Mouse (Mus musculus): ENCODE measurements around the gene Acyp1. TPM values are rescaled to one million over a fixed set of nuclear protein-coding genes. Genes with fewer than 3 reads are reported as not detected.

Gene Acyp1
- polyA plus RNA-seq, 1 experiment from 2014 or later, result 50.3 TPM

GRCm38 (mm10) chr12:85227876-85228599 lies 60.2 kb downstream of the Acyp1 start:
- Histone ChIP-seq H3K4me3 (ENCODE audit: low read depth, low read length) (no peak overlapping the region), H3K9me3 (ENCODE audit: control insufficient read depth) (no peaks in the 10 kb centered on the region), H3K4me1 (replicated peaks; ENCODE audit: control insufficient read depth, insufficient read depth, low read length) (no peaks in the 10 kb centered on the region), H3K4me2 (replicated peaks; ENCODE audit: low read depth) (no peak overlapping the region), H3K36me3 (ENCODE audit: control insufficient read depth, insufficient read depth) (peaks cover 41% of the 10 kb centered on the region), H3K27ac (ENCODE audit: low read depth, low read length) (no peak overlapping the region), H3K9ac (ENCODE audit: low read depth, low read length) (no peak overlapping the region), H3K27me3 (replicated peaks; ENCODE audit: control insufficient read depth, insufficient read depth, low read length) (no peaks in the 10 kb centered on the region)
- WGBS, result 68% methylated on average over 15 of the region's 15 CpGs
- ATAC-seq, result no peak
- TF ChIP-seq CTCF (IDR thresholded peaks at IDR 0.05; ENCODE audit: low read depth), result no peak

GRCm38 (mm10) chr12:85227227-85227626 lies 61.0 kb downstream of the Acyp1 start:
- no peak overlapping the region for H3K4me2 ChIP-seq (replicated peaks; ENCODE audit: low read depth)
- H3K27me3 ChIP-seq (replicated peaks; ENCODE audit: control insufficient read depth, insufficient read depth, low read length), result no peaks in the 10 kb centered on the region
- no peaks in the 10 kb centered on the region for H3K4me1 ChIP-seq (replicated peaks; ENCODE audit: control insufficient read depth, insufficient read depth, low read length)
- H3K9me3 ChIP-seq (ENCODE audit: control insufficient read depth), result no peaks in the 10 kb centered on the region
- no peak overlapping the region for H3K4me3 ChIP-seq (ENCODE audit: low read depth, low read length)
- H3K36me3 ChIP-seq (ENCODE audit: control insufficient read depth, insufficient read depth), result peaks cover 48% of the 10 kb centered on the region
- no peak overlapping the region for H3K9ac ChIP-seq (ENCODE audit: low read depth, low read length)
- no peak overlapping the region for H3K27ac ChIP-seq (ENCODE audit: low read depth, low read length)
- no peak for ATAC-seq
- 65% methylated on average over 7 of the region's 7 CpGs for WGBS
- no peak for TF ChIP-seq CTCF (IDR thresholded peaks at IDR 0.05; ENCODE audit: low read depth)

Small RNA genes lying within 50 kb of the gene (microRNA-seq; reads per million reads assigned to microRNA genes)
- not detected for gene Mir6938

Other genes with a start within 250 kb of the Acyp1 start
- gene Prox2, start 177.7 kb downstream of the Acyp1 start, polyA plus RNA-seq (2015; fragmentation: Nextera tagmentation; extraction: Ambion mirVana), result 0.99 and 1.6 TPM in 2 replicates
- gene Dlst, start 177.6 kb downstream of the Acyp1 start, polyA plus RNA-seq (2015; fragmentation: Nextera tagmentation; extraction: Ambion mirVana), result 119 and 125 TPM in 2 replicates
- 1.3 and 1.9 TPM in 2 replicates for gene Rps6kl1, start 137.2 kb downstream of the Acyp1 start, polyA plus RNA-seq (2015; fragmentation: Nextera tagmentation; extraction: Ambion mirVana)
- 3.9 and 4.2 TPM in 2 replicates for gene Pgf, start 110.6 kb downstream of the Acyp1 start, polyA plus RNA-seq (2015; fragmentation: Nextera tagmentation; extraction: Ambion mirVana)
- gene Eif2b2, start 69.0 kb downstream of the Acyp1 start, polyA plus RNA-seq (2015; fragmentation: Nextera tagmentation; extraction: Ambion mirVana), result 44.5 and 44.9 TPM in 2 replicates
- gene Mlh3, start 17.8 kb downstream of the Acyp1 start, polyA plus RNA-seq (2015; fragmentation: Nextera tagmentation; extraction: Ambion mirVana), result 2.5 and 3.0 TPM in 2 replicates
- 0.86 and 0.96 TPM in 2 replicates for gene Zc2hc1c, start 153 bp upstream of the Acyp1 start, polyA plus RNA-seq (2015; fragmentation: Nextera tagmentation; extraction: Ambion mirVana)
- gene Nek9, start 50.9 kb upstream of the Acyp1 start, polyA plus RNA-seq (2015; fragmentation: Nextera tagmentation; extraction: Ambion mirVana), result 10.2 and 10.3 TPM in 2 replicates
- gene Tmed10, start 86.4 kb upstream of the Acyp1 start, polyA plus RNA-seq (2015; fragmentation: Nextera tagmentation; extraction: Ambion mirVana), result 328 TPM in 2 replicates
- 22.4 and 27.1 TPM in 2 replicates for gene Fos, start 185.5 kb upstream of the Acyp1 start, polyA plus RNA-seq (2015; fragmentation: Nextera tagmentation; extraction: Ambion mirVana)